Mouse (Mus musculus) liver, adult 2 months (tissue): ENCODE data around the gene Chuk. TPM values are rescaled to one million over a fixed set of nuclear protein-coding genes. Genes with fewer than 3 reads are reported as not detected.

Experiments
- DNase-seq: peaks from one replicate; pipeline ENCODE4 v3.0.0-alpha.2; 2011; ENCODE audit warnings: low read depth, low spot score; ENCODE audit errors: extremely low read depth
- H3K27ac ChIP-seq: fragments of 200-500 bp; replicated peaks from 2 replicates; pipeline ENCODE4 v1.5.1; 2012; ENCODE audit warnings: low read depth, mild to moderate bottlenecking, control low read depth, inconsistent platforms, low read length; ENCODE audit not compliant: insufficient read depth
- H3K27me3 ChIP-seq: fragments of 200-500 bp; 2 replicates; pipeline ENCODE4 v1.6.1; 2012; ENCODE audit warnings: mild to moderate bottlenecking, moderate library complexity, low read length, inconsistent platforms; ENCODE audit not compliant: control insufficient read depth, insufficient read depth
- H3K36me3 ChIP-seq: fragments of 200-500 bp; 2 replicates; pipeline ENCODE4 v1.6.1; 2012; ENCODE audit warnings: low read length, inconsistent platforms; ENCODE audit not compliant: control insufficient read depth, insufficient read depth
- H3K4me1 ChIP-seq: fragments of 200-500 bp; 2 replicates; pipeline ENCODE4 v1.6.1; 2011; ENCODE audit warnings: low read length; ENCODE audit not compliant: control insufficient read depth, insufficient read depth
- H3K4me3 ChIP-seq: fragments of 200-500 bp; 2 replicates; pipeline ENCODE4 v1.5.1; 2011; ENCODE audit warnings: low read depth, mild to moderate bottlenecking, control low read depth, low read length, moderate library complexity; ENCODE audit not compliant: insufficient read depth
- H3K79me2 ChIP-seq: fragments of 200-500 bp; 2 replicates; pipeline ENCODE4 v1.6.1; 2012; ENCODE audit warnings: inconsistent platforms, mild to moderate bottlenecking, low read length, moderate library complexity; ENCODE audit not compliant: control insufficient read depth, insufficient read depth
- H3K9ac ChIP-seq: fragments of 200-500 bp; 2 replicates; pipeline ENCODE4 v1.6.1; 2012; ENCODE audit warnings: low read depth, mild to moderate bottlenecking, control low read depth, inconsistent platforms, low read length
- CTCF ChIP-seq: fragments of 200-500 bp; IDR thresholded peaks from 2 replicates; pipeline ENCODE4 v1.5.1; 2011; ENCODE audit warnings: low read depth, low read length, control low read depth
- POLR2A ChIP-seq: fragments of 200-500 bp; IDR thresholded peaks from 2 replicates; pipeline ENCODE4 v1.6.1; 2011; ENCODE audit warnings: low read length, control low read depth; ENCODE audit not compliant: insufficient read depth; ENCODE audit errors: extremely low read depth
- WGBS: fragments of 180-500 bp; shearing (Covaris S2); methylation state at CpG from one replicate; pipeline ENCODE4 v1.1.7; 2018; 5-methylcytosine and 5-hydroxymethylcytosine counted together
- polyA plus RNA-seq: library from polyadenylated mRNA; depleted of rRNA; stranded (reverse); fragments of >200 nt; gene quantifications from 2 replicates; pipeline ENCODE4 v1.2.3, GENCODE M21; 2012
- total RNA-seq: library from RNA; depleted of rRNA; stranded (reverse); fragments of >200 nt; gene quantifications from 2 replicates; pipeline ENCODE4 v1.2.3, GENCODE M21; 2014

Chuk gene
- total and polyA plus RNA-seq, 2 experiments = 34.7 to 129 TPM

- Histone ChIP-seq H3K4me3 (peak overlapping the region; percentile 79), H3K36me3 (peaks cover 16% of the 10 kb centered on the region), H3K9ac (peak overlapping the region; percentile 23; the same call in 1 of the 2 replicates), H3K79me2 (no peaks in the 10 kb centered on the region), H3K27me3 (no peaks in the 10 kb centered on the region), H3K27ac (peak overlapping the region; percentile 70), H3K4me1 (0 out of 2 replicates have a peak, but pooled peaks cover 2% of the 10 kb centered on the region)
- TF ChIP-seq CTCF (no peak), POLR2A (no peak)
- 35% methylated on average over 9 of the region's 9 CpGs for WGBS
- DNase-seq = no peak
Observed at GRCm38 (mm10) chr19:44146568-44146879, 39.2 kb upstream of the Chuk start.

GRCm38 (mm10) chr19:44145702-44146567 lies 38.7 kb upstream of the Chuk start, which contains the start of gene Bloc1s2:
Gene Bloc1s2 (minus strand): TSS chr19:44146446.
- DNase-seq = peak; percentile 90
- 3% methylated on average over 46 of the region's 46 CpGs for WGBS
- Histone ChIP-seq H3K27me3 (no peaks in the 10 kb centered on the region), H3K36me3 (peaks cover 19% of the 10 kb centered on the region), H3K27ac (peak within 1 kb of the TSS; percentile 70), H3K4me1 (0 out of 2 replicates have a peak, but pooled peaks cover 2% of the 10 kb centered on the region), H3K4me3 (peak within 1 kb of the TSS; percentile 79), H3K79me2 (no peaks in the 10 kb centered on the region), H3K9ac (peak within 1 kb of the TSS; percentile 87)
- TF ChIP-seq CTCF = no peak
- TF ChIP-seq POLR2A = no peak

- Histone ChIP-seq H3K4me1 (0 out of 2 replicates have a peak, but pooled peaks cover 2% of the 10 kb centered on the region), H3K4me3 (no peak overlapping the region), H3K27ac (no peak overlapping the region), H3K27me3 (no peaks in the 10 kb centered on the region), H3K36me3 (peaks cover 29% of the 10 kb centered on the region), H3K9ac (no peak overlapping the region), H3K79me2 (no peaks in the 10 kb centered on the region)
- WGBS = 88% methylated on average over 9 of the region's 9 CpGs
- no peak for TF ChIP-seq CTCF
- TF ChIP-seq POLR2A = no peak
- no peak for DNase-seq
Observed at GRCm38 (mm10) chr19:44144366-44144765, 37.1 kb upstream of the Chuk start.

- WGBS = 32% methylated on average over 7 of the region's 7 CpGs
- TF ChIP-seq CTCF = no peak
- TF ChIP-seq POLR2A = no peak
- Histone ChIP-seq H3K79me2 (peaks cover 5% of the 10 kb centered on the region; the same call in 1 of the 2 replicates), H3K4me3 (peak overlapping the region; percentile 39), H3K27ac (no peak overlapping the region), H3K4me1 (peaks cover 2% of the 10 kb centered on the region; the same call in 1 of the 2 replicates), H3K27me3 (no peaks in the 10 kb centered on the region), H3K36me3 (peaks cover 18% of the 10 kb centered on the region), H3K9ac (no peak overlapping the region; the same call in 1 of the 2 replicates)
- DNase-seq = no peak
Observed at GRCm38 (mm10) chr19:44135960-44136485, 28.7 kb upstream of the Chuk start.

GRCm38 (mm10) chr19:44135072-44135959 lies 28.0 kb upstream of the Chuk start, which contains the start of gene Cwf19l1:
Gene Cwf19l1 (minus strand): TSS chr19:44135876.
- Histone ChIP-seq H3K4me1 (peaks cover 2% of the 10 kb centered on the region; the same call in 1 of the 2 replicates), H3K36me3 (peaks cover 20% of the 10 kb centered on the region), H3K4me3 (peak within 1 kb of the TSS; percentile 87), H3K79me2 (peaks cover 5% of the 10 kb centered on the region; the same call in 1 of the 2 replicates), H3K27me3 (no peaks in the 10 kb centered on the region), H3K9ac (peak within 1 kb of the TSS; percentile 84), H3K27ac (peak within 1 kb of the TSS; percentile 85)
- WGBS = under 1% methylated on average over 45 of the region's 45 CpGs
- DNase-seq = peak; percentile 77
- TF ChIP-seq CTCF (no peak), POLR2A (0 out of 2 replicates have a peak, but pooled peaks have one; percentile 20)
